Mouse (Mus musculus) liver, postnatal 0 days (tissue): ENCODE measurements around the gene Pkhd1.

ENCODE experiments used
- CTCF ChIP-seq: sonication (generic); IDR thresholded peaks from 2 replicates; pipeline ENCODE4 v1.5.1; 2016; ENCODE audit warnings: antibody characterized with exemption, low read depth
- EP300 ChIP-seq: IDR thresholded peaks from 2 replicates; pipeline ENCODE4 v1.6.1; 2016; ENCODE audit warnings: antibody characterized with exemption, low read depth, mild to moderate bottlenecking

GRCm38 (mm10) chr1:20035277-20035676 is 582.6 kb downstream of the Pkhd1 start:
- TF ChIP-seq CTCF (no peak), EP300 (no peak)
